7 mouse cellular contexts compared by ENCODE assay signal in the genomic region with DNA sequence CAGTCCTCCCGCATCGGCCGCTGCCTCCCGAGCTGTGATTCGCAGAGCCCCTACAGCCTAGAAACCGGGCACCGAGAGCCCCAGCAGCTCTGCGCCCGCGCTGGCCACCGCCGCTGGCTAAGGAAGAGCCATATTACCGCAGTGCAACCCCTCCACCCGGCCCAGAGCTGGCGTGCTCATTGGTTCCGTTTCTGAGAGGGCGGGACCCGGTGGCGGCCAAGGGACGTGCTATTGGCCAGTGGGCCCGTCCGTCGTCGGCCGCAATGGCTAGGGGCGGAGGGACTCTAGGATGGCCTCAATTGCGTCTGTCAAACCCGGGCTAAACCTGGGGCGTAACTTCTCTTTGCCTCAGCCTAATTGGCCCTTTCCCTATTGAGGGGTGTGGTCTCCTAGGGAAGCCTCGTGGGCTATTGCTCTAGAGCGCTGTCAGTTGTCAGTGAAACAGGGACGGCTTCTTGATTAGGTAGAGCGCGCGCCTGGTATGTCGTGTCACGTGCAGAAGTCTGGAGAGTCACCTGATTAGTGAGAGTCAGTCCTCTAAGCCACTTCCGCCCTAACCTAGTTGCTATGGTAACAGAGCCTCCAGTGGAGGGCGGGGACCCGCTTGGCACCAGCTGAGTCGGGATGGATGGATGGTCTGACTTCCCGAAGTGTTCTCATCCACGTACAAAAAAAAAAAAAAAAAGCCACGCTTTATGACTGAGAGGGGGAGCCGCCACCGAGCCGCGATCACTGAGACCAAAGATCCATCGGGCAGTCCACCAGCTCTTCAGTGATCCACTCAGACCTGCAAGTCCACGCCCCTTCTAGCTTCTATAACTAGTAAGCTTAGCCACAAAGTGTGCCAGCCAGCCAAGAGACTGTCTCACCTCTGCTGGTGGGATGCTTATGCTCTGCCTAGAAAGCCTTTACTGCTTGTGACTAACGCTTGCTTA. TPM values are rescaled to one million over a fixed set of nuclear protein-coding genes. Genes with fewer than 3 reads are reported as not detected.
DNase-seq lines count a peak whose midpoint lies in the region; ATAC-seq lines count a peak whose summit lies in the region.

A gene (minus strand): TSS at position 158 of the 935 bp plus-strand sequence.

- H3K9me3 ChIP-seq in embryonic facial prominence, embryonic 12.5 days, result no peaks in the 10 kb centered on the region
- H3K9me3 ChIP-seq in limb, embryonic 11.5 days (ENCODE audit: control insufficient read depth, low read length), result no peaks in the 10 kb centered on the region
- H3K9me3 ChIP-seq in midbrain, embryonic 14.5 days (ENCODE audit: control insufficient read depth, low read length), result no peaks in the 10 kb centered on the region

- no peaks in the 10 kb centered on the region for H3K36me3 ChIP-seq in embryonic facial prominence, embryonic 12.5 days
- no peaks in the 10 kb centered on the region for H3K36me3 ChIP-seq in limb, embryonic 11.5 days (ENCODE audit: control insufficient read depth, insufficient read depth, low read length)
- no peaks in the 10 kb centered on the region for H3K36me3 ChIP-seq in midbrain, embryonic 14.5 days (ENCODE audit: control insufficient read depth, insufficient read depth, low read length)

- ATAC-seq in embryonic facial prominence, embryonic 12.5 days (ENCODE audit: insufficient number of reproducible peaks, insufficient read depth, low FRiP score, low TSS enrichment), result peak; percentile 98
- ATAC-seq in limb, embryonic 11.5 days (ENCODE audit: insufficient number of reproducible peaks, low FRiP score, low TSS enrichment, low read depth), result peak; percentile 97
- ATAC-seq in midbrain, embryonic 14.5 days (ENCODE audit: low FRiP score, low TSS enrichment), result peak; percentile 98

- H3K4me3 ChIP-seq in embryonic facial prominence, embryonic 12.5 days, result peak within 1 kb of the TSS; percentile 97
- peak within 1 kb of the TSS; percentile 97 for H3K4me3 ChIP-seq in limb, embryonic 11.5 days (ENCODE audit: low read depth, low read length)
- peak within 1 kb of the TSS; percentile 96 for H3K4me3 ChIP-seq in midbrain, embryonic 14.5 days (replicated peaks; ENCODE audit: low read depth, low read length)

- H3K27me3 ChIP-seq in embryonic facial prominence, embryonic 12.5 days, result no peaks in the 10 kb centered on the region
- no peaks in the 10 kb centered on the region for H3K27me3 ChIP-seq in limb, embryonic 11.5 days (ENCODE audit: control insufficient read depth, insufficient read depth, low read length)
- no peaks in the 10 kb centered on the region for H3K27me3 ChIP-seq in midbrain, embryonic 14.5 days (ENCODE audit: control insufficient read depth, insufficient read depth, low read length)

- H3K4me2 ChIP-seq in embryonic facial prominence, embryonic 12.5 days (replicated peaks), result peak within 1 kb of the TSS; percentile 86
- H3K4me2 ChIP-seq in limb, embryonic 11.5 days (ENCODE audit: low read depth, severe bottlenecking), result peak within 1 kb of the TSS; percentile 63
- H3K4me2 ChIP-seq in midbrain, embryonic 14.5 days (ENCODE audit: low read length), result peak within 1 kb of the TSS; percentile 76

- DNase-seq in adrenal gland, postnatal 25 days, result peak; percentile 99
- DNase-seq in heart, adult 11 months, result peak; percentile 100
- peak; percentile 99 for DNase-seq in kidney, adult 18-20 months
- DNase-seq in limb, embryonic 11.5 days (ENCODE audit: low spot score), result peak; percentile 99
- peak; percentile 99 for DNase-seq in midbrain, embryonic 14.5 days
- peak; percentile 98 for DNase-seq in spleen, adult 18-20 months

- WGBS in embryonic facial prominence, embryonic 12.5 days, result under 1% methylated on average over 50 of the region's 51 CpGs
- under 1% methylated on average over 51 of the region's 51 CpGs for WGBS in limb, embryonic 11.5 days
- WGBS in midbrain, embryonic 14.5 days, result under 1% methylated on average over 51 of the region's 51 CpGs

- H3K9ac ChIP-seq in embryonic facial prominence, embryonic 12.5 days, result peak within 1 kb of the TSS; percentile 91
- peak within 1 kb of the TSS; percentile 80 for H3K9ac ChIP-seq in limb, embryonic 11.5 days (ENCODE audit: low read length)
- peak within 1 kb of the TSS; percentile 83 for H3K9ac ChIP-seq in midbrain, embryonic 14.5 days (replicated peaks; ENCODE audit: low read length)

- H3K27ac ChIP-seq in embryonic facial prominence, embryonic 12.5 days, result peak within 1 kb of the TSS; percentile 86
- peak within 1 kb of the TSS; percentile 58 for H3K27ac ChIP-seq in limb, embryonic 11.5 days (replicated peaks; ENCODE audit: low read depth, low read length)
- H3K27ac ChIP-seq in midbrain, embryonic 14.5 days (replicated peaks; ENCODE audit: low read depth, low read length), result peak within 1 kb of the TSS; percentile 92

- peaks cover 14% of the 10 kb centered on the region for H3K4me1 ChIP-seq in embryonic facial prominence, embryonic 12.5 days
- peaks cover 11% of the 10 kb centered on the region for H3K4me1 ChIP-seq in limb, embryonic 11.5 days (ENCODE audit: control insufficient read depth, insufficient read depth, low read length)
- peaks cover 17% of the 10 kb centered on the region for H3K4me1 ChIP-seq in midbrain, embryonic 14.5 days (ENCODE audit: control insufficient read depth, insufficient read depth, low read length)

RNA-seq across cellular contexts. Expression of the gene that starts here (rescaled TPM):
- total RNA-seq in adrenal gland, postnatal 25 days (2021), result 36.4 and 36.9 TPM in 2 replicates
- 17.6 and 20.2 TPM in 2 replicates for polyA plus RNA-seq in embryonic facial prominence, embryonic 12.5 days (2016; fragmentation: Nextera tagmentation; extraction: Ambion mirVana)
- 11.8 and 14.8 TPM in 2 replicates for polyA plus RNA-seq in limb, embryonic 11.5 days (2014; fragmentation: Nextera tagmentation; extraction: Ambion mirVana)
- polyA plus RNA-seq in midbrain, embryonic 14.5 days (2014; fragmentation: Nextera tagmentation; extraction: Ambion mirVana), result 16.6 and 21.0 TPM in 2 replicates

Comparison
In these comparisons a context has a peak if more than half of its experiments do, and no peak if none do; other contexts are left out.
1. Peak in every context shown above with its lines: DNase-seq, ATAC-seq, H3K4me3 ChIP-seq and H3K27ac ChIP-seq.